Mouse (Mus musculus) retina, postnatal 1 day (tissue): ENCODE results near the gene Gm8271.
"Not testable (repeated sequence)": the region's sequence is repeated elsewhere in the genome, so short reads cannot be mapped to it uniquely, and the experiment has no call there.

Experiments used
- DNase-seq: peaks from one replicate; pipeline ENCODE4 v3.0.0-alpha.2; 2012

Gm8271 gene

DNA sequence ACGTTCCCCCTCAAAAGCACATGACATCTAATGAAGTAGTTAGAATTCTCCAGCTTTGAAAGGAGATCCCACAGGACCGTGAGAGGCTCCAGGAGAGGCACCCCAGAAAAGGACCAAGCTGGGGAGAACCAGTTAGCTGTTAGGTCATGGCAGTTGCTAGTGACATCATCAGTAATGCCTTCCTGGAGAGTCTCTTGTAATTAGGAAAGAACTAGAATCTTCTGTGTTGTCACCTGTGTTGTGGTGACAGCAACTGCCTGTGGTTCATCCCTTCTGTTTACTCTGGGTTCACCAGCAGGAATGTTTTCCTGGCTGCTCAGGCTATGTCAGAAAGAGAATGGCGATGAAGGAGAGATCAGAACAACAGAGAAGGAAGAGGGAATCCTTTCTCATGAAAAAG lies at the start of gene Gm8271:
TSS of gene Gm8271 (plus strand) at position 301 of the 400 bp plus-strand sequence.
- not testable (repeated sequence) for DNase-seq

DNA sequence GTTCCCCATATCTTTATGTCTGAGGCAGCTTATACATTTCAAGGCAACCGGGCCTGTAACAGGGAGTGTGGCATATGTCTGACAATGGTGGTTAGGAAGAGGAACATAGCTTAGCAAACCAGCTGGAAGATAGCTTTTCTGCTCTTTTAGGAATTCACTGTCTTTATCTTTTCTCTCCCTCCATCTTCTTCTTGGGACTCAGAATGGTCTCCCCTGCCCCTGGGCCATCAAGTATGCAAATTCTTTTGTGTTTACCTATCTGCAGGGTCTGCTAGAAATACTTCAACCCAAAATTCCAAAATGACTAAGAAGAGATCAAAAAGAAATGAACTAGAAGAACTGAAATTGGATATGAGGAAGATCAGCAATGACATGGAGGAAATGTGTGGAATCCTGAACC lies 21.4 kb upstream of the Gm8271 start, which contains the start of gene Gm3317:
TSS of gene Gm3317 (plus strand) at position 301 of the 400 bp plus-strand sequence.
- not testable (repeated sequence) for DNase-seq
